Mouse (Mus musculus): ENCODE results near the gene Bbox1. TPM values are rescaled to one million over a fixed set of nuclear protein-coding genes. Genes with fewer than 3 reads are reported as not detected.

The Bbox1 gene
- total RNA-seq (2014; fragmentation: Nextera tagmentation) = not detected in 2 replicates
- not detected in 2 replicates for total RNA-seq (2017)

DNA sequence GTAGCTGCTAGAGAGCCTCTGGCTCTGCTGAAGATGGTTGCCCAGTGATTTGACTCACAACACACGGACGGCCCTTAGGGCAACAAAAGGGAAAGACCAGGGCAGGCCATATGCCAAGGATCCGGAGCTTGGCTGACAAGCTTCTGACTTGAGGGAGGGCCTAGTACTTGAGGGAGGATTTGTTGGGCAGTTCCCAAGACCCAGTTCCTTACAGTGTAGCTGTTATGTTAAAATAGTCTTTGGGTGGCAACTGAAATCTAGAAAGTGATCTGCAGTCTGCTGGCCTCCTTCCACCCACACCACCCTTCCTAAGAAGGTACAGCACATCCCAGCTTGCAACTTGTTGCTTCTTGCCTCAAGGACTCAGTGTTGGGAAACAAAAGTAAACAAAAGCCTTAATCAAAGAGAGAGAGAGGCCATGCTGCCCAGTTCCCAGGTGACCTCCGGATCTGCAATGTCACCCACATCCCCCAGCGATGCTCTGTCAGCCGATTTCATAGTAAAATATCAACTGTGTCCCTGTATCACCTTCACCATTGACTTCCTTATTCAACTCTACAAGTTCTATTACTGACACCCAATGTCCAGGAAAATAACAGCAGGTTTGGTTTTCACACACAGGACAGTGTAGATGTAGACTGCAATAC lies at the start of gene Bbox1:
Gene Bbox1, minus strand, starts transcription at position 52 of the 647 bp plus-strand sequence.
- ATAC-seq (replicated peaks; ENCODE audit: poor library complexity, severe bottlenecking) = no peak

DNA sequence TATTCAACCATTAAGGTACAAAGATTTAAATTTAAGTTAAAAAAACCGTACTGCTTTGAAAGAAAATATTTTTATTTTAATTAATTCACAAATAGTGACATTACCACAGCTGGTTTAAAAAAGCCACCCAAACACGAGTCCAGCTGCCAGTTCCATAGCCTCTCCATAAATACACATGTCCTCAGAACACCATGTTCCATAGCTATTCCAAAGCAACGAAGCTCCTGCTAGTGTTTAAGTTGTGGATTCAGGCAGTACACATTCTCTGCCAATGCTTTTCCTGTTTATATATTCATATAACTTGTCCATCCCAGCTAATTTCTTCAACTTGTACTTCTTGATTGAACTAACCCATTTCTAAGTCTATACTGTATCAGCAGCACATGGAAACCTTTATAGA lies 49.5 kb upstream of the Bbox1 start:
- ATAC-seq (replicated peaks; ENCODE audit: poor library complexity, severe bottlenecking) = no peak

DNA sequence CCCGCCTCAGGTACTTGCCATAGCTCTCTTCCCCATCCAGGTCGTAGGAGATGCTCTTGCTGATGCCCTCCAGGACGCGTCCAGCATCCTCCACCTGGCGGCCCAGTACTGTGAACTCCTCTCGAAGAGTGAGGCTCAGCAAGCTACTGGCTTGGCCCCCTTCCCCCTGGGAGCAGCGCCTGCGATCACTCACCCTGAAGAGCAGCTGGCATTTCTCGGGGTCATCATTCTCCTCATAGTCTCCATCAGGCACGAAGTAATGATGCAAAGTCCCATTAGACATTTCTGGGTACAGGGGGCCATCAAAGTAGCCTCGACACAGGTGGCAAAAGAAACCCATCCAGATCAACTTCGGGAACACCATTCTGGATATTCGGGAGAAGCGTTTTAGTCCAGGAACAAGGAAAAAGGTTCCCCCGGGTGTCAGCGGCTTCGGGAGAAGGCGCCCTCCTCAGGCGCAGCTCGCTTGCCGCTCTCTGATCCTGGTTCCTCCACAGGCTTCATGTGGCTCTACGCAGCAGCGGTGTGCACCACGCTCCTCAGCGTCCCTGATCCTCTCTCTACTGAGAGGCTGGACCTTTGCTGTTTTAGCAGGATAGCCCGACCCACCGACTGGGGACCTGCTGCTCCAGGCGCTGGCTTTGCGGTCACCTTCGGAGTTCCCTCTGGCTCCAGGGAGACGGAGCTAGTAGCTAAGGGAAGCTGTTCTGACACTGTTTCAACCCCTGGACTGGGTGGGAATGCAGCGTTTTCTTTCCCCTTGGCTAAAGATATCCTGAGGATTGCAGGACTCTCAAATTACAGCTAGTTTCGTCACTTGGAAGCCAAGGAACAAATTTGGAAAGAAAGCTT lies 48.3 kb upstream of the Bbox1 start, which contains the start of gene Fibin:
Gene Fibin, minus strand, starts transcription at position 752 of the 852 bp plus-strand sequence.
- ATAC-seq (replicated peaks; ENCODE audit: poor library complexity, severe bottlenecking) = no peak

DNA sequence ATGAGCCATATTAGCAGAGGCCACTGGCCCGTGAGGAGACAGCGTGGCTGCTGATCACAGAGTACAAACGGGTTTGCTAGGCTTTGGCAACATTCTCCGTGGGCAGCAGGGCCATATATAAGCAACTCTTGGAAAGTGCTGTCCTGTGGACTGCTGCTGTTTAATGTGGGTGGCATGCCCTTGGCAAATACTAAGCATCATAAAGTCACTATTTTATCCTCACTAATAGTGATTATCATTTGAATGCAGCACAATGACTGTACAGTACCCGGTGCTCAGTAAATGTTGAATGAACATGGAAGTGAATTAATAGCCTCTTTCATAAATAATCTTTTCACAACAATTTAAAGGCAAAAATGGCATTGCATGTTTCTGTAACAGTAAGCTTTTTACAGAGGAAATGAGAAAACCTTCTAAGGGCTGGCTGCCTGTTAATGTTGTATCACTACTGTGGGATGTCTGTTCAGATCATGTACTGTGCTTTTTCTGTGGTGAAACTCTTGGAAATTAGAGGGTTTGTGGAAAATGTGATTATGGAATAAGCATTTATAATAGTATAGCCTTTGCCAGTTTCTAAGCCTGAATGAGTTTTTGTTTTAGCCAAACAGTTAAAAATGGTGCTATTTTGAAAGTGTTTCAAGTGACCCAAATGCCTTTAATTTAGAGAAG lies 39.1 kb upstream of the Bbox1 start:
- ATAC-seq (replicated peaks; ENCODE audit: poor library complexity, severe bottlenecking) = no peak

DNA sequence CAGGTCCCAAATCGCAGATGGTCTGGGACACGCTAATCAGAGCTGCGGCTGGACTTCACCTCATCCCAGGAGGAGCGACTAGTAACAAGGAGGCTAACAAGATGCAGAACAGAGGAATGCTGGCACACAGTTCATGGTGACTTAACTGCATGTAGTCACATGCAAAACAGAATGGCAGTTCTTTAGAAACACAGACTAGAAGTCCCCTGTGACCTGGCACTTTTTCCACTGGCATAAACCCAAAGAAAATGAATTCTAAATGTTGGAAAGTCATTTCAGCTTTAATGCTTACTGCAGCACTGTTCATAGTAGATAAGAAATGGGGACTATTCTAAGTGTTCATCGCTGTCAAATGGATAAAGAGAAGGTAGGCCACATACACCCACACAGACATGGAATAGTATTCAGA lies 37.5 kb upstream of the Bbox1 start:
- ATAC-seq (replicated peaks; ENCODE audit: poor library complexity, severe bottlenecking) = no peak

DNA sequence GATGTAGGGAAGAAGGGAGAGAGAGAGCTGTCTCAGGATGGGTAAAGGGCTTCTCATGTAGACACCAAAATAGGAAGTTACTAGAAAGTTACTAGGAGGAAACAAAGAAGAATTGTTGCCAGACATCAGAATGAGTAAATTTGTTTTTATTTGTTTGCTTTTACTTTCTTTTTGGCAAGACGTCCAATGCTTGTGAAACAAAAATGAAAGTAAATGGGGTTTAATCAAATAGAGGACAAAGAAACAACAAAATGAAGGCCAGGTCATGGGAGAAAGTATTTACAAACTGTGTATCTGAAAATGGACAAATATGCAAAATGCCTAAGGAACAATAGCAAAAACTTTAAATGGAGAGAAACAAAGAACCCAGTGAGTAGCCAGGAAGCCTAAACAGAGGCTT lies 37.0 kb upstream of the Bbox1 start:
- no peak for ATAC-seq (replicated peaks; ENCODE audit: poor library complexity, severe bottlenecking)

DNA sequence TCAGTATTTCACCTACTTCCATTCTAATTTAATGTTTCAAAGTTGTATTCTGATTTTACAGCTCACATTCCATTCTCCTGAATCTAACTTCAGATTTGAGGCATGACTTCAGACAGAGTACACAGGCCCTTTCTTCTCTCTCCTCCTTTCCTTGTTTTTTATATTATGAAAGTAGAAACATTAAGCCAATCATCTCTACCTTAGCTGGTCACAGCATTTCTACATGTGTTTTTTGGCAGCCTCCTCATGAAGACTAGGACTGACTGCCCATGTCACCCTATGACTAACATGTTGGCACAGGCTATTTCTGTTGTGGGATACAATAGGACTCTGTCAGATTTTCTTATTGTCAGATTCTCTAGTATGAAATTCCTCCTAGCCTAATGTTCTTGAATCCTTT lies 14.6 kb upstream of the Bbox1 start:
- ATAC-seq (replicated peaks; ENCODE audit: poor library complexity, severe bottlenecking) = no peak

DNA sequence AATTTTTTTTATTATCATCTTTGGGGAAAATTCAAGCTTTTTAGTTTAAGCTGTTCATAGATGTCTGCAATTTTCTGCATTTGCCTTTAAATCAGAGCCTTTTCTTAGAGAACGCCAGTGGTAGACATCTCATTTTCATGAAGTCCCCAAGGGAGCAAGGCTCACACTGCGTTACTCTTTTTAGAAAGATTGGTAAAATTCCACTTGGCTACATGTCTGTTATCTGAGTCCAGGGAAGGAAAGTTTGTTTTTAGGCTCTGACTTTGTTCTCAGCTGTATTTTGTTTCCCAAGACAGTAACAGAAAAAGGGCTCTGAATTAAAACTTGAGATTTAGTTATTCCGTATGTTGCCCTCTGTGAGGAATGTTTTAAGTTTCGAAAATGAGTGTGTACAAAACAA lies 5.6 kb upstream of the Bbox1 start:
- no peak for ATAC-seq (replicated peaks; ENCODE audit: poor library complexity, severe bottlenecking)

DNA sequence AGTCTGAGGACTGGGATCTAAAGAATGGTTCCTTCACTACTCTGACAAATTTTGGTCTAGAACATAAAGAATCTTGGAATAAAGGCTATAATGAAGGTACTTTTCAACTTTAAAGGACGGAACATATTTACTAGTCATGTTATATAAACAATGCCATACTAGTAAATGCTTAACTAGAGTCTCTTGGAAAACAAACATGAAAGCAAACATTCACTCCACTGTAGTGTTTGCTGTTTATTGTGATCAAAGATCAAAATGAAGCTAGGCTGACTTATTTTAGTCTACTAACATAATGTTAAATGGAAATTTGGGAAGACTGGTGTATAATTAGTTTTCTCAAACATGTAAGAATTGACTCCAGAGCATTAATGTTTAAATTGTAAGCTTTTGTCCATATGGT lies 4.9 kb upstream of the Bbox1 start:
- ATAC-seq (replicated peaks; ENCODE audit: poor library complexity, severe bottlenecking) = no peak

DNA sequence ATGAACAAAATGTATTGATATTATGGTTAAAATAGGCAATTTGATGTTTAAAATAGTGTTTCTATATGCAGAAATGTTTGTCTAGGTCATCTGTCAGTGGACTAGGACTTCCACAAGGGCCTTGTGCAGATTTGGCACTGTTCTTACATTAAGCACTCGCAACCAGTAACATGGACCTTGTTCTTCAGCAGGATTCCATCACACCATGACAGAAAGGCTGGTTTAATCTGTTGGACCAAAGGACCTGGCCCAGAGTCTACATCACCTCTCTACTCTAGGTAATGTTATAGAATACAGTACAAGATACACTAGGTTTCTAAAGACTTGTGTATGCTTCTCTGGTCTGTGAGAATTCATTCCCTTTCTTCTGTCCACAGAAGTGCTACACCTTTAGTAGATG lies 4.4 kb upstream of the Bbox1 start:
- no peak for ATAC-seq (replicated peaks; ENCODE audit: poor library complexity, severe bottlenecking)

DNA sequence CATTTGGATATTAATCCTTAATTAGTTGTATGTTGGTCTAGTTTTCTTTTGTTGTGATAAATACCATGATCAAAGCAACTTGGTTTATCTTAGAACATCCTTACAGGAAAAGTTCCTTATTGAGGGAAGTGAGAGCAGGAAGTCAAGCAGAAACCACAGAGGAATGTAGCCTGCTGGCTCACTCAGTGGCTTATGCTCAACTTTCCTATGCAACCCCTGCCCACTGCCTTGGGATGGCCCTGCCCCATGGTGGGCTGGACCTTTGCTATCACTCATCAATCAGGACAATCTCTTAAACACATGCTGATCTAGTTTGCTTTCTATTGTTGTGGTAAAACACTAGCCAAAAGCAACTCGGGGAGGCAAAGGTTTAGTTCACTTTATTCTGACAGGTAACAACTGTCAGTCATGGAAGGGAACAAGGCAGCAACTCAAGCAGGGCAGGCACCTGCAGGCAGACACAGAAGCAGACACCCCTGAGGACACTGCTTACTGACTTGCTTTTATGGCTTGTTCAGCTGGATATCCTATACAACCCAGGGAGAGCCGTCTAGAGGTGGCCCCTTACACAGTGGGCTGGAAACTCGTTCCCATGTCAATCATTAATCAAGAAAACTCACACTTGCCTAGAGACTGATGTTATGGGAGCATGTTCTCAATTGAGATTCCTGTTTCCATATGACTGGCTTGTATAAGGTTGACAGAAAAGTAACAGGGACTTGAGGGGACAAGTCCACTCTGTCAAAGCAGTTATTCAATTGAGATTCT lies 1.9 kb upstream of the Bbox1 start:
- no peak for ATAC-seq (replicated peaks; ENCODE audit: poor library complexity, severe bottlenecking)

DNA sequence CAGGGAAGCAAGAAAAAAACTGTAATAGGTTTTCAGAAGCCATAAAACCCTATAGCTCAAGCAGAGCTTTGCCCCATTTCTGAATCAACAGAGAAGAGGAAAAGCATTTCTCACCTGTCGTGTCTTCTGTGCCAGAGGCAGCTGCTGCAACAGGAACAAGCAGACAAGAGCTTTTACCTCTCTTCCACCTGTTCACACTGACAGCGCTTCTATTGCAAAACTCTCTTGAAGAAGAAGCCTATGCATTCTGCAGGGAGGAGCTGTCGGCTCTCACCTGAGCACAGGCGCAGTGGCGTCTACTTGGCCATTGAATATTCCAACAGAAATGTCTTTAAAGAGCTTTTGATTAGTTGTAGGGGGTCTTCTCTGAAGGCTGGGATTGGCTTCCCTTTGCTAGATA lies 286 bp downstream of the Bbox1 start:
- ATAC-seq (replicated peaks; ENCODE audit: poor library complexity, severe bottlenecking) = no peak

DNA sequence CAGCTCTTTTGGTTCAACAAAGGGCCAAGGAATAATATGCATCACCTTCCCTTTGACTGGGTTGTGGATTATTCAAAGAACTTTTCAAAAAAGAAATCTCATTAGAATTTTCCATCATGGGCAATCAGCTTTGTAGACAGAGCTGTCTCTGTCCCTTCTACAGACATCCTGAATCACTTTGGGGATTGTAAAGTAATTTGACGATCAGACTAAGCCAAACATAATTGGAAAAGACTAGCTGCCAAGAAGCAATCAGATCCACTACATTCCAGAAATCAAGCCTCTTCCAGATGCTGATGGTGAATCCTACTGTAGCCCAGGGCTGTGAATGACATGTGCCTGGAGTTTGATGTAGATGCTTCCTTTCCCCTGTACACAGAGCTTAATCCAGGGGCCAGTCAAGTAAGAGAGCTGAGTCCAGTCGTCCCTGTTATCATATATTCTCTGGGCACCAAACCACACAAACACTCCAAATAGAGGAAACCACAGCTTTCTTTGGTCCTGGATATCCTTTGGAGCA lies 995 bp downstream of the Bbox1 start:
- ATAC-seq (replicated peaks; ENCODE audit: poor library complexity, severe bottlenecking) = no peak

DNA sequence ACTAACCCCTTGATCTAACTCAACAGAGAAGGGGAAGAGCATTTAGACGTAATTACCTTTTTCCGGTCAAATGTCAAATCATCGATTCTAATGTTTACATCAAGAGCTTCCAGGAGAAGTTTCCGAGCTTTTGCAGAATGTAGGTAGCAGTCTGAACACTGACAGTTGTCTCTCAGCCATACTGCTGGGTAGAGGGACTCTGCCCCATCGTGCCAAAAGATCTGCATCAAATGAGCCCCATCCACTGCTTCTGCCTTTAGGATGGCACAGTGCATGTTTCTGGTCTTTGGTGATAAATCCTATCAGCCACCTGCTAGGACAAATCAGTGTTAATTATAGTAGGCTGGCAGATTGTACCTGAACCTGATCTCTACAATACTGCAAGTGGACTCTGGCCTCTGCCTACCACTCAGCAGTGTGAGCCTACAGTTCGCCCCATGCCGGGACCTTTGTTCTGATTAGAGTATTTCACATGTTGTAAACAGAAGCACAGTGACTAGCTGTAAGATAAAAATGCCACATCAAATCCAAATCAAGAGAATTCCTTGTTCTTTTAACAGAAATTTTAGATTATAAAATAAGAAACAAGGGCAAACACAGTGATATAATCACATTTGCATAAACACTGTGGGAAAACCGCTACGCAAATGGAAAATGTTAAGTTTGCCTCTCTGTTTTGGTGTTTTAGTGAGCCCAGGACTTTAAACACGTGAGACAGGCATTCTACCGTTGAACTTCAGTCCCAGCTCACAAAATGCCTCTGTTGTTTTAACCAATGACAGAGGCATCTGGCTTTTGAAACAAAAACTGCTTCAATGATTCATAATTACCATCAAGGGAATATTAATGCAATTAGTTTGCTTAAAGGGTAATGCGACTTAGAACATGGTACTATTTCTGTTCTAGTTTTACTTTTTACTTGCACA lies 8.7 kb downstream of the Bbox1 start:
- ATAC-seq (replicated peaks; ENCODE audit: poor library complexity, severe bottlenecking) = no peak

DNA sequence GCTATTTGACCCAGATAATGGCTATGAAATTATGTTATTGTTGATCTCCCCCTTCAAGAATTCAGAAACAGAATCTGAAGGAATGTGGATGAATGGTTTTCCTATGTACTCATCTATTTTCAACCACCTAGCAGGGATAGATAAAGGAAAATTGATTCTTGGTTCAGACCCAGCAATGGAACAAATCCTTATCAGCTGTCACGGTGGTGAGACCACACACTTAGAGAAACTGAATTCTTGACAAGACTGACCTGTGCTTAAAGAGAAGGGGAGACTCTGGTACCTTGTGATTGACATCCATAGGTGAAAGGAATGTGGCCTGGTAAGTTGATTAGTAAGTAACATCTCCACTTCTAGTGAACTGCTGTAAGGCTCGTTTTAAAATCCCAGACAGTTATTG lies 12.1 kb downstream of the Bbox1 start:
- no peak for ATAC-seq (replicated peaks; ENCODE audit: poor library complexity, severe bottlenecking)

DNA sequence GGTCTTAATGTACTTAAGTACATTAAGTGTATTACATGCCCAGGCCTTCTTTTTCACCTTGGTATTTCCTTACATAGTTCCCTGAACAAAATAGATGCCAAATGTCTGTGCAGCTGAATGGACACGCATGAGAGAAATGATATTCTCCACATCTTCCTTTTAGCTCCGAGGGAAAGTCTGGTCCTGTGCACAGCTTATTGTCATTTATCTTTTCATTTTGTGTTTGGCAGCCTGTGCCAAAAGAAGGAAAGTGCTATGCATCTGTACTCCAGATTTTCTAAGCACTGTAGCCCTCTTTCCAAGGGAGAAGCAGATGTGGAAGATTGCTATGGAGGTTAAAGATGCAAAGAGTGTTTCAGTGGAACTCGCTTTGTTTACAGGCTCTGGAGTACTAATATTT lies 13.0 kb downstream of the Bbox1 start:
- no peak for ATAC-seq (replicated peaks; ENCODE audit: poor library complexity, severe bottlenecking)

DNA sequence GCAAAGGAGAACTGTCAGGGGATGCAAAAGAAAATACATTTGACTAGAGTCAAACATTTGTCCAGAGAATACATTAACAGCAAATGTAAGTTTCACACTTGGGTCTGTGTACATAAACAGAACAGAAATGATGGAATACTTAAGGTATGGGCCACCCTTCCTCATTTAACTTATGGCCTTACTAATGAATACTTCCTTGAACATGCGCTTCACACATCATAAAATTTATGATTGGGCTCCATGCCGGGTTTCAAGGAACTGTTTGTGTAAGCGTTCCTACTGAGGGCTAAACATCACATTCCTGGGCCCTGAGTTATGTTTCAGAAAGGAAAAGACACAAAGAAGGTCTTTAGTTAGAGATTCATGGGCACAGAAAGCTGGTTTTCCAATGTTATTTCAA lies 19.4 kb downstream of the Bbox1 start:
- no peak for ATAC-seq (replicated peaks; ENCODE audit: poor library complexity, severe bottlenecking)

DNA sequence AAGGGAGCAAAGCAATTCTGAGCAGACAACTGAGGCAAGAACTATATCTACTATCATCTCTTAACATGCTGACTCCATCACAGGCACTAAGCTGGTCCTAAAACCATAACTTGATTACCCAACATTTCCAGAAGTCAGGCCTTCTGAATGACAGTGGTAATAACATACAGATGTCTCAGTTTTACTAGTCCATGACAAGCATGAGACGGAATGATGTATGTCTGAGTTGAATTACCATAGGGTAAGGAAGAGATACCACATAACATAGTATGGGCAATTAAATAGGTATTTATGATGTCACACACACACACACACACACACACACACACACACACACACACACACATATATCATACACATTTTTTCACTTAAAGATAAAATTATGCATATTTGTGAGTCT lies 26.4 kb downstream of the Bbox1 start:
- ATAC-seq (replicated peaks; ENCODE audit: poor library complexity, severe bottlenecking) = no peak

DNA sequence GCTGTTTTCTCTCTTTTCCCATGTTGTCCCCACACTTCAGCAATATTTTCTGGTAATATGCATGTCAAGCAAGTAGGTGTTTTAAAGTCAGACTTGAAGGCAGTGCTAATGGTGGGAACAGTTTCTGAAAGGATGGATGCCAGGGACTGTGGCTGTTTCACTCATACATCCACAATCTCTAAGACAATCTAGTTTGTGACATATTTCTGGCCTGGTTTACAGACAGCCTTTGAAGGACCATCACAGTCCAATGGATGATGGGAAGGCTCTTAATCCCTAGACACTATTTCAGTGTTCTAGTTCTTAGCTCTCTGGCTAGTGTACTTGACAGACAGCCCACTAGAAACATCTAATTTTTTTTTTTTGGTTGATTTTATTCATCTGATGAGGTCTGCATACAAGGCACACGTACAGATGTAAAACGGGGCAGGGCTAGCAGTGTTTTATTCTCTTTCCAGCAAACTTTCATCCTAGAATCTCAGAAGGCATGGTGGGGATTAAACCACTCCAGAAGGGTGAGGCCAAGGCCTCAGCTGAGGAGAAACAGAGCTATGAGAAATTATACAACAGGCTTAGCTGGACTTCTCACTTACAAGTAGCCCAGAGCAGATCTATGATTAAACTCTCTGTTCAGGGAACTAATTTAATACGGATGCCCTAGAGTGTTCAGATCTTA lies 28.4 kb downstream of the Bbox1 start:
- no peak for ATAC-seq (replicated peaks; ENCODE audit: poor library complexity, severe bottlenecking)
